Mouse (Mus musculus) cerebellum, adult 8-10 months (tissue): ENCODE measurements around the gene Atp13a5.

ENCODE experiments used
- DNase-seq: peaks from one replicate; pipeline ENCODE4 v3.0.0; 2022

Gene Atp13a5

DNA sequence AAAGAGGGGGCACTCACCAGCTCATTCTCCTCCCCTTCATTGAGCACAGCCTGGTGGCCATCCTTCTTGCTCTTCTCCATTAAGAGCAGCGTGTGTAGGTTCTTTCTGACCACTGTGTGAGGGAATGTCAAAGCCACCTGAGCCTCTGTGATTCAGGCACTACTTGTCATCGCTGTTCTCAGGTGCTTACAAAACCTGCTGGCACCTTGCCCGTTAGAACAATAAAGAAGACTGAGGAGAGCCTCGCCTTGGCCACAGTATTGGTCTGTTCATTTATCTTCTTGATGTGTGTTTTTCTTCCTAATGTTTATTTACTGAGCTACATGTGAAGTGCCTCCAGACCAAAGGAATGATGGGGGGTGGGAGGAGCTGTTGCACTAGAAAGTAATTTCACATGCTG, at the start of gene Atp13a5:
Gene Atp13a5, minus strand, starts transcription at position 275 of the 400 bp plus-strand sequence.
- no peak for DNase-seq

DNA sequence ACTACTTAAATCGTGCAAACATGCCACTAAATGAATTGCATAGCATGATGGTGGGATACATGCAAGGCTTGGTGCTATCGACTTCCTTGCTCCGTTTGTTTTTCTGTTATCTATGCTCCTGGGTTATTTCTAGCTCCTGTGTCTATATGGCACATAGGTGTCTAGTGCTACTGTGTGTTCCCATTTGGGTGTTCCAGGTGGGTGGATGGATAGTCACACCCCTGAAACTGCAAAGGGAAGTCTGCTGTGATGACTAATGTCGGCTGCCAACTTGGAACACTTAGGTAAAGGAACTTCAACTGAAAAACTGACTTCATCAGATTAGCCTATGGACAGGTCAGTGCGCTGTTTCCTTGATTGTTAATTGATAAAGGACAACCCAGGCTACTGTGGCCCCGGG, 36.3 kb upstream of the Atp13a5 start:
- DNase-seq, result no peak

DNA sequence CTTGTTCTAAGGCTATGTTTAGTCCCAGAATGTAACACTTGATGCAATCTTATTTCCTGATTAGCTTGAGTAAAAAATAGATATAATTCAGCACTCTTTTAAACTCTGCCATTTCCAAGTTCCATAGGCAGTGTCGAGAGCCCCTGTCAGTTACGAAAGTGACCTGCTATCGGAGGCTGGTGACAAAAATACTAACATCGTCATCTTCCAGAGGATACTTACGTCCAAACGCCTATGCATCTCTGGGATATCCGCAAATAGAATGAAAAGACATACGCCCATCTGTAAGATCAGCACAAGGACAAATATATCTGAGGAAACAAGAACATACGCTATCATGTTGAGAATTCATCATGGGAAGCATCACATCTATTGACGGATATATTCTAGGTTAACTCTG, 28.8 kb upstream of the Atp13a5 start:
- DNase-seq, result no peak

DNA sequence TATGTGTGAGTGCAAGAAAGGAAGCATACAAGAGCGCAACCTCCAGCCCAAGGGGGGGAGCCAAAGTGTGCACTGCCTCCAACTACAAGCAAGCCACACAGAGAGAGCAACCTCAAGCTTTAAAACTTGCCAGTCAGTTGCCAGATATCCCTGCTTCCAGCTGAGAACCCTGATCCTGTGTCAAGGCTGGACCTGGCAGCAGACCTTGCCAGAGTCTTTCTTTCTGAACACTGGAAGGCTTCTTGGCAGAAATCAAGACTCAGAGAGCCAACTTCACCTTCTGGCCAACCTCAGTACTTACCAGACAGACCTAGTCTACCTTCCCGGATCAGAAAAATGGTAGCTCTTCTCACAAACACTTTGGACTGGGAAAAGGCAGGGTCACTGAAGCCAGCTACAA, 20.5 kb upstream of the Atp13a5 start:
- DNase-seq, result peak; percentile 9

DNA sequence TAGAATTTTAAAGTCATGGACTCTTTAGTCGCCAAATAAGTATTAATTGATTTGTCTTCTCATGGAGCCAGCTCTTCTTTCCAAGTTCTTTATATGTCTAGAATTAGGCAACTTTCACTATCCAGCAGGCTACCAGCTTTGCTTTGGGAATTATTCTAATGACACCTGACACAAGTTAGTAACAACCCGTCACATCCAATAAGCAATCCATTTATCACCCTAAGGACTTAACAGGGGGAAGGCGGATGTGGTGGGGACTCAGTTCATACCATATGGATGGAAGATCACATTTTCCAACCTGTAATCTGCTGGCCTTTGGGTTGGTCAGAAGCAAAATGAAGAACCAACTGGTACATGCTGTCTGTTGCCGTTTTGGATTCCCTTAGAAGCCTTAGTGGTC, 6.2 kb upstream of the Atp13a5 start:
- DNase-seq, result no peak

DNA sequence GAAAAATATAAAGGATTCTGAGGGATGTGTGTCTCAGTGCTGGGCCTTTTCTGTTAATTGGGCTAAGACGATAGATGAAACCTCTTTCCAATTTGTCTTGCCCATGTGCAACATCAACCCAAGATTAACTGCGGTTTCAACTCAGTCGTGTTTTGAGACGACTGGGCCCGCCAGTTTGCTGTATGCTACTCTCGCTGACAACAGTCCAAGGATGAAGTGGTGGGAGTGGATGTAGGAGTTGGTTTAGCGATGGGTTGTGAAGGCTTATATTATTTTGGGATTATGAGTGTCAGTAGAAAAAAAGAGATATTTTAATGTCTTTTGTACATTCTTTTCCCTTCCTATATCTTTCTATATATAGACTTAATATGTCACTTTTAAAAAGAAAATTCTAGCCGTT, 3.9 kb downstream of the Atp13a5 start:
- DNase-seq, result no peak

DNA sequence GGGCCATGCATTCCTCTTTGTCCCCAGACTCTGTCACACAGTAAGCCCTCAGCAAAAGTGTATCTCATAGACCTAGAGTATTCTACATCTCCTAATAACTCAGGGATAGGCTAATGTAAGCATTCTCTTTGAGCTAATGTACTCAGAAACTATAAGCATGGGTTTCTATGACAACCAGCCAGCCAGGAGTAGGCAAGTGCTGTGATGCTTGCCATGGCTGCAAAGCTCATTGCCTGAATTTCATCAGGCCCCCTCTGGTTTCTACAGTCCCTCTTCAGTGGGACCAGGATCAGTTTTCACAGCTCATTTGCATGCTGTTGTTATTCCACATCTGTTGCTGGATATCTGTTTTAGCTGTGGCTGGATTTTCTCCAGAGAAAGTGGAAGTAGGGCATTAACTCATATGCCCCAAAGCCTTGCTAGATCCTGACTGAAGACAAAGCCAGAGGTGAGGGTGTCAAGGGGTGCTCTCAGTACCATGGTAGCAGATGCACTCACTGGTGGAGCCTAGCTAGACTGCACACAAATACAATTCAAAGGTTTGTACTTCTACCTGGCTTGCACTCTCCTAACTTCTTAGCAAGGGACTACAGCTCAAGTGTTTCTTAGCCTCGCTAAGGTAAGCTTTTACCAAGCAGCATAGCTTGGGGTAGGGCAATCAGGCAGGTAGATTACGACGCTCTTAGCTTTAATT, 47.0 kb downstream of the Atp13a5 start:
- no peak for DNase-seq

DNA sequence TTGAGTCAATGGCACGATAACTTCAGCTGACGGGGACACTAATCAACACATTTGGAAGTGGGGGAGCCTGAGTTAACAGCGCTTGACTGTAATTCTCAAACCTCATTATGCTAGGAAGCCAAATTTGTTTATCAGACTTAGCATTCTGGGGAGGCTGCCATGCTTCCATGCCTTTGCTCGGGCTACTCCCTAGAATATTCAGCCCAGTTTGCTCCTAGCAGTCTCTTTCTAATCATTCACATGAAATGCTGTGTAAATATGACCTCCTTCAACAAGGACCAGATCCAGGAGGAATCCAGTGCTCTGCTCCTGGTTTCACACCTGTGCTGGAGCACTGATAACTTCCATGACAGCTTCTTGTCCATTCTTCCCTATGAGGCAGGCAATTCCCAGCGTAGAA, 47.6 kb downstream of the Atp13a5 start:
- no peak for DNase-seq

DNA sequence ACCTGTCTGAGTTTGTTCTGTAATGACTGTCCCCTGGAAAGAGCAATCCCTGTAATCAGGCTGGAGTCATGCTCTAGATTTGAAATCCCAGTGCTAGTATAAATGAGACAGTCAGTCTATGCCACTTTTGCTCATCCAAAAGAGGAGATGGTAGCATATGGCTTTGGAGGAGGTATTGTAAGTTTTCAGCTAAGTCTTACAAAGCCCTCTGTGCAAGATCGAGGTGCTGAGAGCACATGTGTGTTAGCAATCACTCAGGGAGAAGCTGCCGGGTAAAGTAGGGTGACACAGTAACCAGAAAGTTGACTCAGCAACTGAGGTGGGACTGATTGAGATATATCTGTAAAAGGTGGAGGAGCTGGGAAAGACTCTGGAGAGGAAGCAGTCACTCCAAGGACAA, 49.3 kb downstream of the Atp13a5 start:
- no peak for DNase-seq

DNA sequence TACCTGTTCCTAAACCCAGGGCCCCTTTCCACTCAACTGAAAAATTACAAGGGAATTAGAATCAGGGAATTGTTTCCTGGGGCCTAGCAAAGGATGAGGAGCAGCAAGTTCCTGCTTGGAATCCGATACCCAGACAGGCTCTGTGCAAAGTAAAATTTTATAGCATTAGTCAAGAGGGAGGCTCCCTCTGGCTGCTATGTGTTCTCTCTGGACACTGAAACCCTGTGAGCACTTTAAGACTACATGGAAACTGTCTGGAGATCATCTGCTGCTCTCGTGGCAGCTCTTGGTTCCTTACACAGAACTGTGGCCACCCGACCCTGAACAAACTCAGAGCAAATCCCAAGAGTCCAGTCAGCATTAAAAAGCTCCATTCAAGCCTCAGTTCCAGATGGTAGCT, 50.6 kb downstream of the Atp13a5 start:
- DNase-seq, result no peak

DNA sequence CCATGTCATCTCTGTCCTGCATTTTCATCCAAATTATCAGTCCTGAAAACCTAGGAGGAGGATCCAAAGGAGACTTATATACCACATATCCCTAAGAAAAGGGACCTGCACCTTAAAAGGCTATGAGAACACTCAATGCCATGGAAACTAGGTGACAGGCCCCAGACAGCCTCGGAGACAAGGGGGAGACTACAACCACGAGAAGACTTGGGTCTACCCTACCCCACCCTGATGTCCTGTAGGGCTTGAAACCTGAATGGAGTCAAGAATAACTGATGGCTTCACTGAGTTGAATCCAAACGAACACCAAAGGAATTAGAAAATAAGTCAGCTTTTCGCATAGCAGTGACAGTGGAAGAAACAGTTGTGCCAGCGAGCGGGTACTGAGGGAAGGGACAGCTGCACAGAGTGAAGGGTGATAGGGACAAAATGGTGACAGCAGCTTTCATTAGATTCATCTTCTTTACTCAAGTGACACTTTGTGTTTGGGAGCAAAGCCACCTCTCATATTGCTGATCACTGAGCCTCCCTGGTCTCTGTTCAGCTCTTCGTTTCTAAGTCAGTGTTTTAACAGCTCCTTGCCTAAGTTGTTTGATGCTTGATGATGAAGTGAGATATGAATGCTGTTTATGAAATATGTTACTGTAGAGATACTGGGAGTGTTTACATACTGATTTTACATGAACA, 53.2 kb downstream of the Atp13a5 start:
- no peak for DNase-seq

DNA sequence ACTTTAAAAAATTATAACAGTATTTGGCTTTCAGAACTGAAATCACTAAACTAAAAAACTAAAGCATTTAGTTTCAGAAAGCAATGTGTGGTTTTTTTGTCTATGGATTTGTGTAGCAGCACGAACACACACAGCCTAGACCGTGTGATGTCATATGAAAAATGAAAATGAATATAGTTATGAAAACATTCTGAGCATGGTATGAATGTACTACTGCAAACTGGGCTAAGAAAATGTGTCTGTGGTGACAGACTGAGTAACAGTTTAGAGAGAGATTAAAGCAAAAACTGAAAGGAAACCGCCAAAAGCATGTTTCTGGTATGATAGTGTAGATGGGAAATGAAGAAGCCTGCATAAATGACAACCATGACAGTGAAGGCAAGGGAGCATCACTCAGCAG, 57.8 kb downstream of the Atp13a5 start:
- no peak for DNase-seq

DNA sequence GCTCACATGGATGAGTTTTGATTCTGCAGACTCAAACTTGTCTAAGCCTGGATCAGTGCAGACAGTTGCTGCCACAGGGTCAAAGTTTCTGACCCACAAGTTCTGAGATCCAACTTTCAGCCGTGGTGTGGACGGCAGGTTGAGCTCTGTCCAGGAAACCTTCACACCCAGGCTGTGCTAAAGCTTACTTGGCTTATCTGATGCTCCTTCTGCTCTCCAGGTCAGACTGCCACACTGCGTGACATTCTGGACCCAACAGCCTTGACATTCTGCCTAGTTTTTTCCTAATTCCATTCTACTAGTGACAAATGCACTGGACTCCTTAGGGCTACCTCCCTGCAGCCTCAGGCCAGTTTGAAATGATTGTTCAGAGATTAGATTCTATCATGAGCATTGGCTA, 63.1 kb downstream of the Atp13a5 start:
- no peak for DNase-seq

DNA sequence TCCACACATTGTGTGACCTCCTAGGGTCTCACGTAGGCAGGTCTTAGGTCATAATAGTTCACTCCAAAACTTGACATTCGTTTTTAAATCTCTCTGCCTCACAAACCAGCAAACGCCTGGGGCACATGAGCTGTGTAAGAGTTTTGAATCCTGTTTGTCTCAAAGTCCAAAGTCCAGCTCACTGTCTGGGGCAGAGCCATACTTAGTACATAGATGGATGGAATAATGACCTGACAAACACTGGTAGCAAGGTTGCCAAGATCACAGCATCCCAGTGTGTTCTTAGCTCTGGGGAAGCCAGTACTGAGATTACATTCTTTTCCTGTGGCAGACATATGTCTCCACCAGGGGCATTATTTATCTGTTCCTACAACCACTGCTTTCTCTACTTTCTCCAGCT, 63.5 kb downstream of the Atp13a5 start:
- DNase-seq, result no peak

DNA sequence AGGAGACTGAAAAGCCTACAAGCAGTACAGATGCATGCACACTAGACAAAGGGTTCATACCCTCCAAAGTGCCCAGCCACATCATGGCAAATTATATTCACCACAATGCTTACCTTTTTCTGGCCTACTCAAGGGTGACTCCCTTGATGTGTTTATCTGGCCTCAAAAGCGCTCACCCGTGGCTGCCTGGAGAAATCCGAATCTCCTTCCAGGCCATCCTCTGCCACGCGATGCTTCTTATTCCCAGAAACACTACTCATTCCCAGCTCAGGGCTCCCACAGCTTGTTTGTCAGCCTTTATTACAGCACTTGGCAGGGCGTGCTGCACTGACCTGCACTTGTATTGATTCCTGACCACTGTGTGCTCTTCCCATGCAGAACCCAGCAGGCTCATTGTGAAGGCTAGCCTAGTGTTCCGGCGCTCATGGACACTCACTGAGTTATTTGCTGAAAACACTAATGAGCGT, 80.9 kb downstream of the Atp13a5 start:
- no peak for DNase-seq

DNA sequence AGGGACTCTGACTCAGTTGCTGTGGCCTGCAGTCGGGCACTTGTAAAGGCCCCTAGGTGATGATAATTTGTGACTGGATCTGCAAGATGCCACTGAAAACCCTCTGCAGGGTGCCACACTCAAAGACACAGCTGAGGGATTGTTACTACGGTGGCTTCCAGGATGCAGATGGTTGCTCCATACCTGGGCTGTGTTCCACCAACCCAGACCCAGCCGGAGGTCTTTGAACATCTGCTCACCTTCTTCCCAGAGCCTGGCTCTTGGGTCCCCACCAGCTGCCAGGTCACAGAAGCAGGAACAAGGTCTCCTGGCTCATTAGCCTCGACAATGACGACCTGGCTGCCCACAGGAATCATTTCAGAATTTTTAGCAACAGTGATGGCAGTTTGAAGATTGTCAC, 97.8 kb downstream of the Atp13a5 start:
- DNase-seq, result no peak

DNA sequence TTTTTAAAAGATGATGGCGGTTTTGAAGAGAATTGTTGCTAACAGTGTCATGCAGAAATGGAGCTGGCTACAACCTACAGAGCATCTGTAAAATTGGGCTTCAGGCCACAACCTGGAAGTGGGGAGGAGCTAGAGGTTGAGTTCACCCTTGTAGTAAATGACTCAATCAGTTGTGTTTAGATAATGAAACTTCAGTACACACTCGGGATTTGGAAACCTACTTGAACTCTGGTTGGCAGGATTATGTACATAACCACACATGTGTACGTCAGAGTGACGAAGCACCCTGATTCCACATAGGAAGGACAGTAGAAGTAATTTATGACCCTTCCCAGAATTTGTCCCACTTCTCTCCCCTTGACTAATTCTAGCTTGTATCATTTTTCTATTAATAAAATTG, 124.2 kb downstream of the Atp13a5 start:
- no peak for DNase-seq

DNA sequence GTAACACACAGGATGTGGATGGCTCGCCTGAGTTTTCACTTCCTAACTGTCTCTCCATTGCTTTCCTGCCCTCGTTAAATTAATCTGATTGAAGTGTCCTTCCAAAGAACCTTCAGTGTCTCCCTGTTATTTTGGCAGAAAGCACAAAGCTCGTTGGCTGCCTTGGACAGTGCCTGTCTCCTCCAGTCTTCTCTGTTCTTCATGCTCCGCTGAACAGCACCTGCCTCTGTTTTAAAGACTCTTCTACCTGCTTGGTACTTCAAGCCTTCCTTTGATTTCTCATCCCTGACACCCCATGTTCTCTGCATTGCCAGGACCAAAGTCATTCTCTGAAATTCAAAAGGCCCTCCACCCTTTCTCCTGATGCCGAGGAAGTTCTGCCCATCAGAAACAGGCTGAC, 142.6 kb downstream of the Atp13a5 start:
- peak; percentile 4 for DNase-seq

DNA sequence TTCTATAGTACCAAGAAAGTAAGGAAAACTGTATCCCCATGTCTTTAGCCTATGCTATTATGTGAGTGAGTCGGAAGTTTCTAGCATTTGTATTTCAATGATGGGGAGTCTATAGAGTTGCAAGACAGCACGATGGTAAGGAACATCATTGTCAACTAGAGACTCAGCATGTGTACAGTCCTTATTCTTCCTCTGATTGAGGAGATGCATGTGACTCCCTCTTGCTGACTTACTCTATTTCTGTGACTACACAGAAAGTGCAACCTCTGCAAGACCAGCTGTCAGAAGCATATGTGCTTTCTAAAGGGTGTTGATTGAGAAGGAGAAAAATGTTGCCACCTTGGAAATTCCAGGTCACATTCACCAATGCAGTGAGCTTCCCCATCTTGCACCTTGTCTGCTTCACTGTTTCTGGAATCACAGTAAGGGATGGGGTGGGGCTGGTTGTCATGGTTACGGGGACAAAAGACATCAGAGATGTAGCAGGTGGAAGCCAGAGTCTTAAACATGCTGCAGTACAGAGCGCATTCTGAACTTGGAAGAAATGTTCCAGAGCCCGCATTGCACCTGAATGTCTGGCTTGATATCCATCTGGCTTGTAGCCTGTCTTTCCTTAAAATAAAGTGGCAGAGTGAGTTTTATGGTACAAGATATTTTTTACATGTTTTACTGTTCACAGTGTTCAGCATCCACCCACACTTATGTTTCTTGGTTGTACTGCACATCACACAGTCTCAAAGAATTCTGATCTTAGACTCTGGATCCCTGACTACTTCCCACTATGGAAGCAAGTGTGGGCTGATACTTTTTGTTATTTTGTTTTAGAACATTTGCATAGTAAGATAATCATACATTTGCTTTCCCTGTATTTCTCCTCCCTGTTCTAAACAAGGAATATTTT, 161.9 kb downstream of the Atp13a5 start:
- no peak for DNase-seq

DNA sequence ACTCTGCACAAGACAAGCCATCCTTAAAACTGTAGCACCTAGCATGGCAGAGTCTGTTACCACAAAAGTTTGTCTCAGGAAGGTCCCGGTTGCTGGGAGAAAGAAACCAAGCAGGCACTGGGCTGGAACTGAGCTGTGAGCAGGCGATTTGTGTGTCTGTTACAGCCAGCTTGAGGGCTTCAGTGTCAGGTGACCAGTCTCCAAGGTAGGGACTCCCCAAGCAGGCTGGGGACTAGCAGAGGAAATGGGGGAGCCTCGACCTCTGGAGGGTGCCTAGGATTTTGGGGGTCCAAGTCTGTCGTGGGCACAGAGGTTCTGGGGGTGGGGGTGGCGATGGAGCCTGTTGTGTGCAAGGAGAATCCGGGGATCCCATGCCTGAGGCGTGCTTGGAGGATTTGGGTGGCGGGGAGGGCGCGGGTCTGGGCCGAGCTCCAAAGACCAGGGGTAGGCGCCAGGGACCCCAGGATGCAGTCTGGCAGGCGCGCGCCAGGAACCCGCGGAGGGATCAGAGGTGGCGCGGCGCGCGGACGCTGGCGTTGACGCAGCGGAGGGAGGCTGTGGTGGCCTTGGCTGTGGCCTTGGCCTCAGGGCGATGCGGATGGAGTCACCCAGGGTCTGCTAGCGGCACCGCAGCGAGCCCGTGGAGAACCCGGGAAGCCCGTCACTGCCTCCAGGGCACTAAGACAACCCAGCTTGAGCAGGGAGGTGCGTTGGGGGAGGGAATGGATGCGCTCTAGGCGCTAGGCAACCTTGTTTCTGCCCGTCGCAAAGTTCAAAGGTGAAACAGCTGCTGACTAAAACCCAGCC, 168.7 kb downstream of the Atp13a5 start, which contains the start of gene Hrasls:
Gene Hrasls, plus strand, starts transcription at position 91 of the 807 bp plus-strand sequence.
- peak; percentile 65 for DNase-seq

DNA sequence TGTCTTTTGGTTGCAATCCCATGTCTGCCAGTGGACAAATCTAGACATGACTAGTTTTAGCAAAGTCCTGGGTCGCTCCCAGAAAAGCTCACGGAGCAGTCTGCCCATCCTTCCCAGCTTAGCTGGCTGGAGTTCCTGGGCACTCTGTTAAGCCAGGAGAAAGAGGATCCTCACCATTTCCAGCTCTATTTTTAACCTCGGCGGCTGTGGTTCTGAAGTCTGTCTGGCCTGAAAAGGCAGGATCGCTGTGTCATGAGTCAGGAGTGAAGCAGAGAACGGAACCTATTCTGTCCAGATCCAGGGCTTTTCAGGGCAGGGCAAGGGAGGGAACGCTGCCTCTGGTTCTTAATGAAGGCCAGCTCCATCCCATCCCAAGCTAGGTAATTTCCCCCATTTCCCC, 169.7 kb downstream of the Atp13a5 start:
- DNase-seq, result peak; percentile 26

DNA sequence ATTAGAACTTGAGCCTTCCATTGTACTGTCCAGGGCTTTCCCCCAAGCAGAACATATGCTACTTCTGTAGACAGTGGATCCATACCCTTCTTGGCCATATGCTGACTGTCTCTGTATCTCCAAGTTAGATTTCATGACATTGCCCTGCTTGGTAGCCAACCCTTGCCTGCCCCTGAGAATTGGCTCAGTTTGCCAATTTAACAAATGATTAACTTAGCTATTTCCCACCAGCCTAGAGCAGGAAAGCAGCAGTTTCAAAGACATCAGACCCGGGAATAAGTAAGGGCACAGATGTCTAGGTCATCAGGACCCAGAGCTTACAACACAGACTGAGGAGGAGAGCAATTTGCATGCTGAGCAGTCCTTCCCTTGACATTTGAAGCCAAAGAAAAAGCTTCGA, 173.0 kb downstream of the Atp13a5 start:
- no peak for DNase-seq

DNA sequence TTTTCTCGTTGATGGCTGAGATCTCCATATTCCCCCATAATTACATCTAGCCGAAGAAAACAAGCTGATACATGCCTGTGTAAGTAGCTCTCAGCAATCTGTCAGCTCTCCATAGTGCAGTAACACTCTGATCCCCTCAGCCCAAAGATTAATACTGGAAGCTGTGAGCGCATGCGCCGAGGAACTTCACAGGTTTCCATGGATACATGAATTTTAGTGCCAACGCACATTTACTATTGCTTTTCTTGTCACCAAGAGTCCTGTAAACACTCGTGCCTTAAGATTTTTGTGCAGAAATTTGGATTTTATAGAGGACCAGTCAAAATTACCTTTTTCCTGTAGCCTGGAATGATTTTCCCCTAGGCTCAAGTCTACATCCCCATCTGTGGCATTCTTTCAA, 173.7 kb downstream of the Atp13a5 start:
- DNase-seq, result no peak
